Comparison of ENCODE assay signal across 11 mouse cellular contexts in genomic region chr10:14057841-14058605, GRCm38 (mm10).
DNase-seq lines count a peak whose midpoint lies in the region; TF ChIP-seq lines count a peak whose summit lies in the region.
"Had no signal": no experiment of that assay in that cellular context is flagged by ENCODE, and none has a peak within 500 bp of the region (broad histone marks: within the 10 kb centered on the region; RNA-seq: fewer than 3 reads in every experiment).

No protein-coding gene starts in this region.

- peak overlapping the region; percentile 82 for H3K27ac ChIP-seq in layer of hippocampus, adult 2 months
- H3K27ac ChIP-seq: lung, embryonic 15.5 days had no signal

- intact Hi-C loops in heart, postnatal 10 days (cut with DNase I) = loop anchor here (2.0 to 5.0 kb wide), 2 partner anchors 41 to 93 kb away; no protein-coding TSS in a partner anchor

- peak; percentile 84 for DNase-seq in heart, adult 11 months
- DNase-seq in heart, postnatal 10 days = no peak
- no peak for DNase-seq in layer of hippocampus, adult 2 months (ENCODE audit: low spot score in 2 of 2)
- no peak for DNase-seq in layer of hippocampus, adult 9-10 months (ENCODE audit: low spot score)
- peak; percentile 36 to 49 for DNase-seq in CD8-positive naive resting alpha-beta T cell, adult 2 months (ENCODE audit: low read depth in 2 of 2, low spot score in 2 of 2)
- peak; percentile 26 to 29 for DNase-seq in natural killer cell, adult 2 months (ENCODE audit: low spot score in 2 of 2)
- no peak for DNase-seq in spleen, adult 18-20 months
- DNase-seq: cerebellum, adult 9-10 months; embryo, embryonic 11 days had no signal

- no peak for TF ChIP-seq CTCF in layer of hippocampus, adult 2 months (conservative IDR thresholded peaks at IDR 0.05)

- no peak overlapping the region for H3K4me3 ChIP-seq in layer of hippocampus, adult 2 months
- H3K4me3 ChIP-seq: lung, embryonic 15.5 days; megakaryocyte, embryonic 14.5 days had no signal

Comparison
In these comparisons a context has a peak if more than half of its experiments do, and no peak if none do; other contexts are left out.
1. DNase-seq: peak in heart, adult 11 months (single experiment), CD8-positive naive resting alpha-beta T cell, adult 2 months (2 of 2) and natural killer cell, adult 2 months (2 of 2); none in heart, postnatal 10 days (0 of 2), layer of hippocampus, adult 2 months (0 of 2), layer of hippocampus, adult 9-10 months (single experiment) and spleen, adult 18-20 months (0 of 2).